Mouse (Mus musculus) lung, postnatal 0 days (tissue): Measurements from ENCODE around the gene Suclg2. TPM values are rescaled to one million over a fixed set of nuclear protein-coding genes. Genes with fewer than 3 reads are reported as not detected.

ENCODE experiments used
- ATAC-seq: fragments of 200-750 bp; cut with Nextera tagmentation; 2 replicates; pipeline ENCODE4 v1.8.0; 2017; ENCODE audit warnings: moderate library complexity
- DNase-seq: peaks from one replicate; pipeline ENCODE4 v3.0.0-alpha.2; 2016; ENCODE audit warnings: low spot score
- H3K27ac ChIP-seq: fragments of 300-500 bp; sonication (generic); 2 replicates; pipeline ENCODE4 v1.5.1; 2014; ENCODE audit warnings: antibody characterized with exemption, mild to moderate bottlenecking, low read length, mixed read lengths
- H3K27me3 ChIP-seq: fragments of 300-500 bp; sonication (generic); replicated peaks from 2 replicates; pipeline ENCODE4 v1.6.1; 2014; ENCODE audit warnings: low read length, mixed read lengths; ENCODE audit not compliant: insufficient read depth
- H3K36me3 ChIP-seq: fragments of 300-500 bp; sonication (generic); 2 replicates; pipeline ENCODE4 v1.6.1; 2014; ENCODE audit warnings: low read length, mixed read lengths; ENCODE audit not compliant: insufficient read depth
- H3K4me1 ChIP-seq: fragments of 300-500 bp; sonication (generic); 2 replicates; pipeline ENCODE4 v1.6.1; 2014; ENCODE audit warnings: antibody characterized with exemption, low read depth, low read length, mixed read lengths; ENCODE audit not compliant: insufficient read depth
- H3K4me2 ChIP-seq: fragments of 300-500 bp; sonication (generic); replicated peaks from 2 replicates; pipeline ENCODE4 v1.6.1; 2014; ENCODE audit warnings: low read depth, mild to moderate bottlenecking, low read length, moderate library complexity, mixed read lengths
- H3K4me3 ChIP-seq: fragments of 300-500 bp; sonication (generic); 2 replicates; pipeline ENCODE4 v1.5.1; 2014; ENCODE audit warnings: low read depth, low read length
- H3K9ac ChIP-seq: fragments of 300-500 bp; sonication (generic); replicated peaks from 2 replicates; pipeline ENCODE4 v1.6.1; 2014; ENCODE audit warnings: low read depth, mild to moderate bottlenecking
- H3K9me3 ChIP-seq: fragments of 300-500 bp; sonication (generic); 2 replicates; pipeline ENCODE4 v1.6.1; 2016; ENCODE audit warnings: low read length, mixed read lengths
- CTCF ChIP-seq: IDR thresholded peaks from 2 replicates; pipeline ENCODE4 v1.5.1; 2016; ENCODE audit warnings: antibody characterized with exemption, mild to moderate bottlenecking
- EP300 ChIP-seq: IDR thresholded peaks from 2 replicates; pipeline ENCODE4 v1.6.1; 2016; ENCODE audit warnings: antibody characterized with exemption, mild to moderate bottlenecking, control low read depth
- WGBS: fragments of 180-500 bp; shearing (Covaris S2); extraction: QIAGEN DNeasy Blood & Tissue Kit; methylation state at CpG from one replicate; pipeline ENCODE4 v1.1.7; 2014; 5-methylcytosine and 5-hydroxymethylcytosine counted together
- polyA plus RNA-seq: library from polyadenylated mRNA; unstranded; fragments of >200 nt; fragmentation: Nextera tagmentation; extraction: Ambion mirVana; gene quantifications from 2 replicates; pipeline ENCODE4 v1.2.1, GENCODE M21; 2015

The Suclg2 gene
- polyA plus RNA-seq, 1 experiment from 2014 or later, result 37.4 TPM

- Histone ChIP-seq H3K9me3 (no peaks in the 10 kb centered on the region), H3K27me3 (no peaks in the 10 kb centered on the region), H3K4me2 (no peak overlapping the region), H3K36me3 (no peaks in the 10 kb centered on the region), H3K4me1 (no peaks in the 10 kb centered on the region), H3K4me3 (no peak overlapping the region), H3K27ac (no peak overlapping the region), H3K9ac (no peak overlapping the region)
- TF ChIP-seq CTCF (no peak), EP300 (no peak)
- 61% methylated on average over 4 of the region's 4 CpGs for WGBS
- no peak for DNase-seq
- ATAC-seq, result no peak
Measured at GRCm38 (mm10) chr6:95590463-95590862, 128.1 kb downstream of the Suclg2 start.

GRCm38 (mm10) chr6:95587108-95587796, 131.3 kb downstream of the Suclg2 start:
- Histone ChIP-seq H3K27ac (no peak overlapping the region), H3K9ac (no peak overlapping the region), H3K27me3 (no peaks in the 10 kb centered on the region), H3K4me2 (no peak overlapping the region), H3K36me3 (no peaks in the 10 kb centered on the region), H3K4me3 (no peak overlapping the region), H3K4me1 (no peaks in the 10 kb centered on the region), H3K9me3 (no peaks in the 10 kb centered on the region)
- no peak for TF ChIP-seq CTCF
- no peak for TF ChIP-seq EP300
- ATAC-seq (no peak), DNase-seq (no peak)
- WGBS, result 82% methylated on average over 6 of the region's 6 CpGs

GRCm38 (mm10) chr6:95581893-95582292, 136.7 kb downstream of the Suclg2 start:
- ATAC-seq (no peak), DNase-seq (no peak)
- no peaks in the 10 kb centered on the region for H3K4me1 ChIP-seq
- H3K27ac ChIP-seq, result no peak overlapping the region
- H3K36me3 ChIP-seq, result no peaks in the 10 kb centered on the region
- H3K4me2 ChIP-seq, result no peak overlapping the region
- H3K27me3 ChIP-seq, result no peaks in the 10 kb centered on the region
- H3K4me3 ChIP-seq, result no peak overlapping the region
- no peak overlapping the region for H3K9ac ChIP-seq
- WGBS, result 78% methylated on average over 3 of the region's 3 CpGs
- no peak for TF ChIP-seq EP300
- TF ChIP-seq CTCF, result no peak
- no peaks in the 10 kb centered on the region for H3K9me3 ChIP-seq

- Histone ChIP-seq H3K27ac (no peak overlapping the region), H3K9ac (no peak overlapping the region), H3K27me3 (no peaks in the 10 kb centered on the region), H3K4me3 (no peak overlapping the region), H3K36me3 (no peaks in the 10 kb centered on the region), H3K4me2 (no peak overlapping the region), H3K4me1 (no peaks in the 10 kb centered on the region), H3K9me3 (no peaks in the 10 kb centered on the region)
- no peak for TF ChIP-seq EP300
- no peak for ATAC-seq
- 70% methylated on average over 4 of the region's 4 CpGs for WGBS
- no peak for DNase-seq
Measured at GRCm38 (mm10) chr6:95579792-95580191, 138.8 kb downstream of the Suclg2 start.

- no peaks in the 10 kb centered on the region for H3K36me3 ChIP-seq
- H3K9ac ChIP-seq, result no peak overlapping the region
- no peak for TF ChIP-seq EP300
- no peak for TF ChIP-seq CTCF
- no peak overlapping the region for H3K4me3 ChIP-seq
- 60% methylated on average over 4 of the region's 4 CpGs for WGBS
- no peaks in the 10 kb centered on the region for H3K27me3 ChIP-seq
- DNase-seq (no peak), ATAC-seq (no peak)
- H3K4me2 ChIP-seq, result no peak overlapping the region
- H3K4me1 ChIP-seq, result no peaks in the 10 kb centered on the region
- H3K27ac ChIP-seq, result no peak overlapping the region
- H3K9me3 ChIP-seq, result no peaks in the 10 kb centered on the region
Measured at GRCm38 (mm10) chr6:95575531-95575930, 143.1 kb downstream of the Suclg2 start.

GRCm38 (mm10) chr6:95574867-95575266, 143.7 kb downstream of the Suclg2 start:
- no peak for DNase-seq
- Histone ChIP-seq H3K9me3 (no peaks in the 10 kb centered on the region), H3K36me3 (no peaks in the 10 kb centered on the region), H3K27me3 (no peaks in the 10 kb centered on the region), H3K4me2 (no peak overlapping the region), H3K27ac (no peak overlapping the region), H3K4me3 (no peak overlapping the region), H3K4me1 (no peaks in the 10 kb centered on the region), H3K9ac (no peak overlapping the region)
- no peak for ATAC-seq
- no peak for TF ChIP-seq EP300
- TF ChIP-seq CTCF, result no peak
- WGBS, result 48% methylated on average over 3 of the region's 3 CpGs

- no peak overlapping the region for H3K4me3 ChIP-seq
- H3K9ac ChIP-seq, result no peak overlapping the region
- no peak for DNase-seq
- ATAC-seq, result no peak
- no peaks in the 10 kb centered on the region for H3K27me3 ChIP-seq
- H3K27ac ChIP-seq, result no peak overlapping the region
- no peaks in the 10 kb centered on the region for H3K9me3 ChIP-seq
- H3K4me2 ChIP-seq, result no peak overlapping the region
- WGBS, result 46% methylated on average over 4 of the region's 4 CpGs
- no peaks in the 10 kb centered on the region for H3K36me3 ChIP-seq
- no peaks in the 10 kb centered on the region for H3K4me1 ChIP-seq
- TF ChIP-seq EP300, result no peak
- no peak for TF ChIP-seq CTCF
Measured at GRCm38 (mm10) chr6:95574389-95574788, 144.2 kb downstream of the Suclg2 start.
